Mouse (Mus musculus) midbrain, embryonic 14.5 days (tissue): ENCODE measurements at regions not wholly inside any gene's neighbourhood (a gene's known extent, or its start where the extent isn't known, plus 50 kb on each side); places are given as distances from the start of the nearest gene placed in this dataset.
A peak's percentile ranks its signal among the peaks of the same experiment; 100 is the strongest.

ENCODE experiments used
- ATAC-seq: fragments of 200-750 bp; cut with Nextera tagmentation; 2 replicates; pipeline ENCODE4 v1.8.0; 2017; ENCODE audit warnings: moderate number of reproducible peaks, moderate library complexity; ENCODE audit not compliant: low FRiP score, low TSS enrichment
- DNase-seq: peaks from one replicate; pipeline ENCODE4 v3.0.0-alpha.2; 2015
- H3K27ac ChIP-seq: fragments of 300-500 bp; sonication (generic); replicated peaks from 2 replicates; pipeline ENCODE4 v1.5.1; 2014; ENCODE audit warnings: mild to moderate bottlenecking, low read depth, low read length, moderate library complexity
- H3K27me3 ChIP-seq: fragments of 300-500 bp; sonication (generic); 2 replicates; pipeline ENCODE4 v1.6.1; 2014; ENCODE audit warnings: low read length, control low read depth, mixed read lengths; ENCODE audit not compliant: control insufficient read depth, insufficient read depth
- H3K36me3 ChIP-seq: fragments of 300-500 bp; sonication (generic); 2 replicates; pipeline ENCODE4 v1.6.1; 2014; ENCODE audit warnings: low read length, control low read depth; ENCODE audit not compliant: control insufficient read depth, insufficient read depth
- H3K4me1 ChIP-seq: fragments of 300-500 bp; sonication (generic); 2 replicates; pipeline ENCODE4 v1.6.1; 2014; ENCODE audit warnings: mild to moderate bottlenecking, antibody characterized with exemption, low read length, control low read depth; ENCODE audit not compliant: control insufficient read depth, insufficient read depth
- H3K4me2 ChIP-seq: fragments of 300-500 bp; sonication (generic); 2 replicates; pipeline ENCODE4 v1.6.1; 2014; ENCODE audit warnings: mild to moderate bottlenecking, low read length, moderate library complexity
- H3K4me3 ChIP-seq: fragments of 300-500 bp; sonication (generic); replicated peaks from 2 replicates; pipeline ENCODE4 v1.5.1; 2014; ENCODE audit warnings: low read depth, low read length
- H3K9ac ChIP-seq: fragments of 300-500 bp; sonication (generic); replicated peaks from 2 replicates; pipeline ENCODE4 v1.6.1; 2014; ENCODE audit warnings: mild to moderate bottlenecking, low read length, moderate library complexity
- H3K9me3 ChIP-seq: fragments of 300-500 bp; sonication (generic); 2 replicates; pipeline ENCODE4 v1.6.1; 2016; ENCODE audit warnings: low read length, control low read depth, mixed read lengths; ENCODE audit not compliant: control insufficient read depth
- WGBS: fragments of 180-500 bp; shearing (Covaris S2); extraction: QIAGEN DNeasy Blood & Tissue Kit; methylation state at CpG from one replicate; pipeline ENCODE4 v1.1.7; 2014; 5-methylcytosine and 5-hydroxymethylcytosine counted together

DNA sequence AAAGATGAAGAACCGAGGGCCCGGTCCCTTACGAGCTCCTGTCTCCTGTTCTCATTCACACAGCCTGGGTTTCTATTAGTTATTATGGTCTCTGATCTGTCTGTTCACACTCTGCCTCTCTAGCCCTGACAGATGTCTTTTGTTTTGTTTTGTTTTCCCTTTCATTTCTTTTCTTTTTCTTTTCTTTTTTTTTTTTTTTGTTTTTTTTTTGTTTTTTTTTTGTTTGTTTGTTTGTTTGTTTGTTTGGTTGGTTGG is 55.8 kb upstream of the Cpm start:
- WGBS: 80% methylated on average over 3 of the region's 3 CpGs
- ATAC-seq (no peak), DNase-seq (no peak)
- Histone ChIP-seq H3K4me3 (no peak overlapping the region), H3K36me3 (no peaks in the 10 kb centered on the region), H3K27me3 (peaks cover 16% of the 10 kb centered on the region), H3K4me1 (peaks cover 9% of the 10 kb centered on the region; the same call in 1 of the 2 replicates), H3K9me3 (no peaks in the 10 kb centered on the region), H3K9ac (no peak overlapping the region), H3K27ac (no peak overlapping the region), H3K4me2 (no peak overlapping the region)

DNA sequence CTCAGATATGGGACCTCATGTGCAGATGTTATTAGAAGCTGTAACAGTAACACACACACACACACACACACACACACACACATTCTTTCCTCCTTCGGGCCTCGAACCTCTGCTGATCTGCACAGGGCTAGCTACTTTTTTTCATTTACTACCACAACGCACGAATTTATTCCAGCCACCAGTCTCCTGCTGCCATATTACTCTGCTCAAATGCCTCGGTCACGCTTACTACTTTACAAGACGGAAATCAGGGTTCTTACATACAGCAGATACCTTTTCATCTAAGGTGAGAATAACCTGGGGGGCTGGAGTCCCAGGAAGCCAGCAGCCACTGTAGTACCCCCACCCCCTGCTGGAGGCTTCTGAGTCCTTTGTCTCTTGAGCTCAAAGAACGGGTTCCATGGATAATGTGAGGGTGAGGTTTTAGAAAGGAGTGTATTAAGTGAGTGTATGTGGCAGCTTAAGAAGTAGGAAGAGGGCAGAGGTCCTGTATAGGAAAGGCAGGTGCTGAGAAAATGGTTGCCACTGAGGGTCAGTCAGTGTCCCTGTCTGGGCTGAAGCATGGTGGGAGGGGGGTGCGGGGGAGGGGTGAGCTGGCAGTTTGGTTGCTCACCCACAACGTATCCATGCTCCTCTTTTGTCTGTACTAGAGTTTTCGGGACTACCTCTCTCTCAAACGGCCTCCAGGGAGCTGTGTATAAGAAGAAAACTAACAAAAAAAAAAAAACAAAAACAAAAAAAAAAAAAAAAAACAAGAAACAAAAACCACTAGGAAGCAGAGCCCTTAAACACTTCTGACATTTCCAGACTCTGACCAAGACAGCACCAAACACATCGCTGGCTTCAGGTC is 56.3 kb upstream of the Cpm start:
- DNase-seq: no peak

DNA sequence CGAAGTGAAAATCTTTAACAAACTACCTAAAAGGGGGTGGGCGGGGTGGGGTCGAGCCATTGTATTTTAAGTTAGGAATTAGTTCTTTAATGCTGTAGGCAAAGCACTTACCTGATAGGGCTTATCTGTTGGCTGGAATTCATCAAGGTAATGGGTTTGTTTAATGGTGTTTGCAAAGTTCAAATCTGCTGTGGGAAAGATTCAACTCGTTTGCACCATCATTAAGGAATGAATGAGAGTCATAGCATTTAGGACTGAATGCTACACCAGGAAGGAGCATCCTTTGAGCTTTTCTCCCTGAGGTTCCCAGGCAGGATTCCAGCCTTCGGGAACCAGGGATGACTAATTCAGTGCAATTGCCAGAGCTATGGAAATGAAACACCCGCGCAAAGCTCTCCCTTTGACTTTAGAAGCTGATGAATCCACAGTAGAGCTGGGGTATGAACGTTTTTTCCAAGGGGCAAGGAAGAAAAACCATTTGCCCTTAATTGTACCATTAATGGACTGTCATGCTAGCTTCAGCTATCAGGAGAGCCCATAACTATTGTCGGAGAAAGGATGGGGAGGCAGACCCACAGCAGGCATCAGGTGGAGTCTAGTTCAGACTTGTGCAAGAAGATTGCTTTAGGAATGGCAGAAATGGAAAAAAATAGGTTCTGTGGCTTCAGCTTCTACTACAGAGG is 57.3 kb upstream of the Cpm start:
- ATAC-seq (no peak), DNase-seq (no peak)
- peaks cover 16% of the 10 kb centered on the region for H3K27me3 ChIP-seq
- H3K4me1 ChIP-seq: peaks cover 9% of the 10 kb centered on the region; the same call in 1 of the 2 replicates
- H3K9me3 ChIP-seq: no peaks in the 10 kb centered on the region
- WGBS: 17% methylated on average over 9 of the region's 9 CpGs
- H3K36me3 ChIP-seq: no peaks in the 10 kb centered on the region
- H3K27ac ChIP-seq: no peak overlapping the region
- no peak overlapping the region; the same call in 1 of the 2 replicates for H3K9ac ChIP-seq
- H3K4me3 ChIP-seq: peak overlapping the region; percentile 31
- H3K4me2 ChIP-seq: peak overlapping the region; percentile 67

More for the DNA sequence above, 56.3 kb upstream of the Cpm start:
- no peak for ATAC-seq
- H3K9ac ChIP-seq: no peak overlapping the region
- no peak overlapping the region for H3K4me2 ChIP-seq
- H3K4me1 ChIP-seq: peaks cover 9% of the 10 kb centered on the region; the same call in 1 of the 2 replicates
- H3K4me3 ChIP-seq: no peak overlapping the region
- peaks cover 16% of the 10 kb centered on the region for H3K27me3 ChIP-seq
- no peaks in the 10 kb centered on the region for H3K9me3 ChIP-seq
- H3K36me3 ChIP-seq: no peaks in the 10 kb centered on the region
- 47% methylated on average over 13 of the region's 13 CpGs for WGBS
- H3K27ac ChIP-seq: no peak overlapping the region

DNA sequence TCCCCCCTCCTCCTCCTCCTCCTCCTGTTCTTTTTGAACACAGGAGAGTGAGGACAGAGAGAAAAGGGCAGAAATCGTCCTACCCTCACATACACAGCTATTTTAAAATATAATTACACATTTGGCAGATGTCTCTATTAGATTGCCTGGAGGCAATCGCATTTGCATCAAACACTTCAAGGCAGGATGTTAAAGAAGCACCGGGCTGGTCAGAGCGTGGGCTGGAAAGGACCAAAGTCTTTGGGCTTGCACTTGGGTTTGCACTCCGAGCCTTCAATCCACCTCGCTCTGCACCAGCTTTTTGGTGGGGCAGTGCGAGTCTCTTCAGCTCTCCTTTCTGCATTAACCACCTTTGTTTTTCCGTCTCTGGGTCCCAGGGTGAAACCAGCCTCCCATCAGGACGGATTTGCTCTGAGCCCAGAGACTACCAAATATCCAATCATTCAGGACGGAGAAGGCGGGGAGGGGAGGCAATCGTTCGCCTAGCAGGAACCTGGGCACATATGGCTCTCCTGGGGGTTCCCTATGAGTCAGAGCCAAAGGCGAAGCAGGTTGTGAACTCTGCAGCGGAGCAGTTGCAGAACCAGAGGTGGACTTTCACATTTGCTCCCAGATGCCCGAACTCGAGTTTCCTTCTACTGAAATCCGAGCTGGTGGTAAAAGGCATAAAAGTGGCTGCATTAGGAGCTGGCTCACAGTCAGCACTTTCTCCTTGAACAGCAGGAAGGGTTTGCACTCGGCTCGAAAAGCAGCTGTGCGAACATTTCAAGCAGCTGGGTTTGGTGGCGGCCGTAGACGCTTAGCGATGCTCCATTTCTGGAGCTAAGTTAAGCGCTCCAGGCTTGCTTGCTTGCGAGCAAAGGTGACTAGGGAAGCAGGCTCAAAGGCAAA is 58.1 kb upstream of the Cpm start:
- under 1% methylated on average over 27 of the region's 27 CpGs for WGBS
- H3K27ac ChIP-seq: no peak overlapping the region
- H3K27me3 ChIP-seq: peaks cover 16% of the 10 kb centered on the region
- no peak for ATAC-seq
- H3K4me2 ChIP-seq: peak overlapping the region; percentile 67
- peak overlapping the region; percentile 31 for H3K4me3 ChIP-seq
- DNase-seq: peak; percentile 75
- H3K4me1 ChIP-seq: peaks cover 9% of the 10 kb centered on the region; the same call in 1 of the 2 replicates
- no peaks in the 10 kb centered on the region for H3K36me3 ChIP-seq
- H3K9ac ChIP-seq: no peak overlapping the region; the same call in 1 of the 2 replicates
- no peaks in the 10 kb centered on the region for H3K9me3 ChIP-seq

DNA sequence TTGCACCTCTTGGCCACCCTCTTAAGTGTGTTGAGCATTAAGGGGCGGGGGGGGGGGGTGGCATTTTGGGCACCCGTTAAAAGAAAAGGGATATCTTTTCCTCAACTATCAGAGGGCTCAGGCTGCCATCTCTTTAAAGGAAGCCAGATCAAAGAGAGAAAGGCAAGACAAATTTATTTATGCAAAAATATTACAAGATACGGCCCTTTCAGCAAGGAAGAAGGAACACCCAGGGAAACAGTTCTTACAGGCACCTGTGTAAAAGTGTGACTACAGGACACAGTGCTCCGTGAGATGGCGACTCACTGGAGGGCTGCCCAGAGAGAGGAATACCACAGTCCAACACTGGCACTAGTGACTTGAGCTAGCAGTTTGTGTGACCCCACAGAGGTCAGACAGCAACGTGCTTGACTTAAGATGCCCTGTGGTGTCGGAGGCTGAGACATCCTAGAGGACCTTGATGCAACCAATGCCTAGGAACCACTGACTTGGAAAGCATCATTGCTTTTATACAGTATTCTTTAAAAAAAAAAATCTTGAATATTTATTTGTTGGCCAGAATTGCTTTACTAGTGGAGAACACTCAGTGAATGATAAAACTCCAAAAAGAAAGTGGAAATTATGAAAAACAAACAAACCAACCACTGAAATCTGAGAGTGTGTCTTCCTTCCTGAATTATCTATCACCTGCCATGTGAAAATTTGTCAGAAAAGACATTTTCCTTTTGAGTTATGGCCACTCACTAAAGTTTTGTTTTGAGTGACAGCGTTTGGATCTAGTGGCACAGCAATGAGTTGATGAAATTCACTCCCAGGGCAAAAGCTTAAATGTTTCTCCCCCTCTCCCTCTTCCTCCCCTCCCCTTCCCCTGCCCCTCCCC is 59.0 kb upstream of the Cpm start:
- DNase-seq (no peak), ATAC-seq (no peak)
- H3K4me3 ChIP-seq: no peak overlapping the region

DNA sequence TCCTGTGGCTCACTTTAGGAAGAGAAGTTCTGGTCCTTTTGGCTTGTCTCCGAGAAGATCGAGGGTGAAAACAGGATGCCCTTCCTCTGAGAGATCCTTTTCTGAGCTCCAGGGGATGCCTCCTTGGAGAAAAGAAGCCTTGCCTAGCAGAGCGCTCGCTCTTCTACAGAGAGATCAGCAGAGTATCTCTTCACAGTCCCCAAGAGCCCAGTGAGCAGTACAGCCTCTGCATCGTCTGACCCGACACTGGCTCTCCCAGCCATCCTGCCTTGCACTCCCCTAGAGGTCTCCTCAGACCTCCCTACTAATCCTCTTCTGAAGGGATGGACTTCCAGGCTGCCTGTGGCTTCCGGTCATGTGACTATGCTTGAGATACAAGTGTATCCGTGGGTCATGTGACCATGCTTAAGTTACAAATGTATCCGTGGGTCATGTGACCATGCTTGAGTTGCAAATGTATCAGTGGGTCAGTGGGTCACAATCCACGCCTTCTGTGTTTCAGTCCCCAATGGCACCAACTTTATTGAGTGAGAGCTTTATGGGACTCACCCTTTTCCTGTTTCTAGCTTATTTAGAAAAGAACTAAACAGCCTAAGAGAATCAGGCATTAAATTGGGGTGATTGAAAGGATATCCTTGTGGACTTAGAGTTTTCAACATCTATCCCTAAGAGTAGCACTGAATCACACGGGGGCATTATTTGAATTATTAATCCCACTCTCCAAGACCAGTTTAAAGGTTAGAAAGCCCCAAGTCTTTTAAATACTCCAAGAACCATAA is 59.8 kb upstream of the Cpm start:
- H3K4me2 ChIP-seq: no peak overlapping the region
- peaks cover 16% of the 10 kb centered on the region for H3K27me3 ChIP-seq
- WGBS: 82% methylated on average over 11 of the region's 11 CpGs
- ATAC-seq (no peak), DNase-seq (no peak)
- no peak overlapping the region for H3K27ac ChIP-seq
- no peaks in the 10 kb centered on the region for H3K36me3 ChIP-seq
- no peak overlapping the region for H3K4me3 ChIP-seq
- H3K4me1 ChIP-seq: peaks cover 9% of the 10 kb centered on the region; the same call in 1 of the 2 replicates
- no peaks in the 10 kb centered on the region for H3K9me3 ChIP-seq
- H3K9ac ChIP-seq: no peak overlapping the region

More for the DNA sequence above, 59.0 kb upstream of the Cpm start:
- Histone ChIP-seq H3K27me3 (peaks cover 16% of the 10 kb centered on the region), H3K36me3 (no peaks in the 10 kb centered on the region), H3K4me1 (peaks cover 9% of the 10 kb centered on the region; the same call in 1 of the 2 replicates), H3K27ac (no peak overlapping the region), H3K9ac (no peak overlapping the region), H3K4me2 (peak overlapping the region; percentile 67), H3K9me3 (no peaks in the 10 kb centered on the region)
- 60% methylated on average over 8 of the region's 8 CpGs for WGBS

DNA sequence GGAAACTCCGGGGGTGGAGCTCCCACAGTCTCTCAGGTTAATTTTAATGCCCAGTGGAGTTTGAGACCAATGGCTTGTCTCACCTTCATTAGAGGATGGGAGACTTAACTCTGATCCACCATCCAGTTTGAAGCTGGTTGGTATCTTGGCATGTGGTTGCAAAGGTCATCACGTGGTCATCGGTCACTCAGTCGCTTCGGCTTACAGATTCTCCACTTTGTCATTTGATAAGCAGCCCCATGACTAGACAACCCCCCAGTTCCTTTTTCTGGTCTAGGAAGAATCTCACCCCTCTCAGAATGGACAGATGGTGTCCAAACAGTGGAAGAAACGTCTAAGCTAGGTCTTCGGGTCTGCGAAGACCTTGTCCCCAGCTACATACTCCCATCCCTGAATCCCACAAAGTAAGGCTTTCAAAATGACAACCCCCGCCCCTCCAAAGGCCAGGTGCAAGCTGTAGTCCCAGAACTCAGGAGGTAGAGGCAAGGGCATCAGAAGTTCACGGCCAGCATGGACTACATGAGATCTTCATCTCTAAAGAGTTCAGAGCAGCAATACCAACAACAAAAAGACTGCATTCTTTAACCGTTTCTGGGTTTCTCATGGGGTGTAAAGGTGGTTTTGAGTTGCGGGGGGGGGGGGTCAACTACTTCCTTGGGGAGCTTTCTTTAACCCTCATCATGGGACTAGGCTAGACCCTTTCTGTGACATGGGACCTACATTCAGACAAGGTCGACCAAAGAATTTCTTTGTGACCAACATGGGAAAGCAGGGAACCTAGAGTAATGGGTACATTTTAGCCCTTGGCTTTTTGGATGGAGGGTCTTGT is 60.6 kb upstream of the Cpm start:
- DNase-seq: no peak
- no peaks in the 10 kb centered on the region for H3K9me3 ChIP-seq
- 95% methylated on average over 13 of the region's 13 CpGs for WGBS
- H3K4me3 ChIP-seq: no peak overlapping the region
- no peak overlapping the region for H3K9ac ChIP-seq
- no peak for ATAC-seq
- H3K27ac ChIP-seq: no peak overlapping the region
- no peaks in the 10 kb centered on the region for H3K36me3 ChIP-seq
- H3K4me2 ChIP-seq: no peak overlapping the region
- H3K4me1 ChIP-seq: peaks cover 9% of the 10 kb centered on the region; the same call in 1 of the 2 replicates
- H3K27me3 ChIP-seq: peaks cover 16% of the 10 kb centered on the region
